Mouse (Mus musculus) adrenal gland, postnatal 25 days (tissue): ENCODE results near the gene Fndc3b. TPM values are rescaled to one million over a fixed set of nuclear protein-coding genes. Genes with fewer than 3 reads are reported as not detected.

Experiments used
- DNase-seq: peaks from one replicate; pipeline ENCODE4 v3.0.0; 2021; ENCODE audit warnings: mixed read lengths
- total RNA-seq: library from RNA; stranded (reverse); gene quantifications from 2 replicates; pipeline ENCODE4 v1.2.3, GENCODE M21; 2021

Fndc3b gene
- total RNA-seq, 1 experiment from 2014 or later: 113 TPM

GRCm38 (mm10) chr3:27617733-27618132 is 93.4 kb downstream of the Fndc3b start:
- DNase-seq: no peak

GRCm38 (mm10) chr3:27617237-27617499 is 93.9 kb downstream of the Fndc3b start:
- no peak for DNase-seq

GRCm38 (mm10) chr3:27616421-27617236 is 94.5 kb downstream of the Fndc3b start:
- peak; percentile 57 for DNase-seq

GRCm38 (mm10) chr3:27615479-27615878 is 95.6 kb downstream of the Fndc3b start:
- no peak for DNase-seq

- no peak for DNase-seq
These were observed 97.3 kb downstream of the Fndc3b start for GRCm38 (mm10) chr3:27613828-27614227.

- DNase-seq: no peak
These were observed 98.1 kb downstream of the Fndc3b start for GRCm38 (mm10) chr3:27613011-27613410.

GRCm38 (mm10) chr3:27611986-27612385 is 99.1 kb downstream of the Fndc3b start:
- no peak for DNase-seq

- no peak for DNase-seq
These were observed 100.6 kb downstream of the Fndc3b start for GRCm38 (mm10) chr3:27610547-27610946.

- no peak for DNase-seq
These were observed 101.0 kb downstream of the Fndc3b start for GRCm38 (mm10) chr3:27610089-27610488.

GRCm38 (mm10) chr3:27607796-27608151 is 103.3 kb downstream of the Fndc3b start:
- DNase-seq: peak; percentile 35

GRCm38 (mm10) chr3:27607081-27607795 is 103.9 kb downstream of the Fndc3b start:
- peak; percentile 72 for DNase-seq

- DNase-seq: no peak
These were observed 104.5 kb downstream of the Fndc3b start for GRCm38 (mm10) chr3:27606626-27607025.

GRCm38 (mm10) chr3:27605613-27606012 is 105.5 kb downstream of the Fndc3b start:
- DNase-seq: no peak

- no peak for DNase-seq
These were observed 106.0 kb downstream of the Fndc3b start for GRCm38 (mm10) chr3:27605081-27605480.

GRCm38 (mm10) chr3:27604629-27605028 is 106.5 kb downstream of the Fndc3b start:
- no peak for DNase-seq

- peak; percentile 23 for DNase-seq
These were observed 107.0 kb downstream of the Fndc3b start for GRCm38 (mm10) chr3:27603905-27604620.

GRCm38 (mm10) chr3:27600645-27601044 is 110.5 kb downstream of the Fndc3b start:
- no peak for DNase-seq

- no peak for DNase-seq
These were observed 110.9 kb downstream of the Fndc3b start for GRCm38 (mm10) chr3:27600197-27600596.

GRCm38 (mm10) chr3:27598437-27599382 is 112.4 kb downstream of the Fndc3b start:
- no peak for DNase-seq

- no peak for DNase-seq
These were observed 117.5 kb downstream of the Fndc3b start for GRCm38 (mm10) chr3:27593485-27594138.

- DNase-seq: no peak
These were observed 118.2 kb downstream of the Fndc3b start for GRCm38 (mm10) chr3:27592728-27593484.
